Mouse (Mus musculus): ENCODE results near the gene Hnmt.
"Not testable (repeated sequence)": the region's sequence is repeated elsewhere in the genome, so short reads cannot be mapped to it uniquely, and the experiment has no call there.

Hnmt gene

DNA sequence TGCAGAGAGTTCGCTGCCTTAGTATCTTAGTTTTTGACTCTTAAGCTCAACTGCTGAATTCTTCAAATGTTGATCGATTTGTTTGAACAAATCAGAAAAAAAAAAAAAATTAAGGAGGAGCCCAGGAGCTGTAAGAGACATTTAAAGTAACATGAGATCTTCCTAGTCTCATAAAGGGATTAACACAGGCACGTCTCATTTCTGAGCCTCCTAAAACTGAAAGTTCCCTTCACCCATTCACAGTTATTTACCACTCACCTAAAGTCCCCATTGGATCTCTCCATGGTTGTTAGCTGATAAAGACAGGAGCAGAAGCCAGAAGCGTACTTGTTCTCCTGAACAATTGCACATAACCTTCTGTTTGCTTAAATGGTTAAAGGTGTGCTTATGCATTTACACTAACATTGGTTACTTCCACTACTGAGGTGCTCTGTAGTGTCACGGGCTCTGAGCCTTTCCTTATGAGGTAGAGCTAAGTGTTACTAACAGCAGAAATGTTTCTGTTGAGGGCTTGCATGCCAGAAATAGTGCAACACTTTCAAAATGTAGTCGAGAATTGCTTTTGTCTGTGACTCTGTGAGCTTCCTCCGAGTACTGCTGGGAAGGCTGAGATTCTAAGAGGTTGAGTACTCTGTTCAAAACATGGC is at the start of gene Hnmt:
Gene Hnmt, minus strand, starts transcription at position 51 of the 647 bp plus-strand sequence.
- DNase-seq (ENCODE audit: low spot score in 2 of 2), result no peak

DNA sequence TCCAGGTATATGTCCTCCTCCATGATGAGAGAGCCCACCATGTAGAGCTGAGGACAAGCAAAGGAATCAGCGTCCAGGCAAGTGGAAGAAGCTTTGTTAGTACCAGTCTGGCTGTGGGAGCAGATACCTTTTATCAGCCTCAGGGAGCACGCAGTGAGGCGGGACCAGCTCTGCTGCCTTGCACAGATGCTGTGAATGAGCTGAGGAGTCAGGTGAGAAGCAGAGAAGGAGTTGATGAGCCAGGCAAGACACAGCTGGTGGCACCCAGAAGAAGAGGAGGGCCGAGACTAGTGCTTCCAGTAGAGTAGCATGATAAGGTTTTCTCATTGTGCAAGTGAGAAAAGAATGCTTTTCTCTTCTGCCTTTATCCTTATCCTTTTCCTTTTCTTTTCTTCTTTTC is 47.3 kb upstream of the Hnmt start, which contains the start of gene Tbpl2:
Gene Tbpl2, minus strand, starts transcription at position 101 of the 400 bp plus-strand sequence.
- DNase-seq (ENCODE audit: low spot score in 2 of 2), result no peak

DNA sequence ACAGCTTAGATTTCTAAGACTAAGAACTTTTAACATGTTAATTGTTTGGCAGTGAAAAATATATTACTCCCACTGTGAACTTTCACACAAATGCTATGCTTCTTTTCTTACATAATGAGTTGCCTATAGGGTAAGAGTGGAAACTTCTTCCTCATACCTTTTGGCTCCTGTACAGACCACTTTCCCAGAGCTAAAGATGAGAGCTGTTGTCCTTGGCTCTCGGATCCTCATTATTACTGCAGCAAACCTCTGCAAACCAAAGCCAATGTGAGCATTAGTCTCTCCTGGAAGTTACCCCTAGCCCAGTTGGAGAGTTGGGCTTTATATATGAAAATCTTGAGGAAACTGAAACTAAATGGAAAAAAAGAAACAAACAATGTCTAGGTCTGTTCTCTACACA is 41.7 kb upstream of the Hnmt start:
- no peak for DNase-seq (ENCODE audit: low spot score in 2 of 2)

GRCm38 (mm10) chr2:24050459-24050858 is 1.3 kb upstream of the Hnmt start:
- DNase-seq (ENCODE audit: low spot score in 2 of 2), result no peak

DNA sequence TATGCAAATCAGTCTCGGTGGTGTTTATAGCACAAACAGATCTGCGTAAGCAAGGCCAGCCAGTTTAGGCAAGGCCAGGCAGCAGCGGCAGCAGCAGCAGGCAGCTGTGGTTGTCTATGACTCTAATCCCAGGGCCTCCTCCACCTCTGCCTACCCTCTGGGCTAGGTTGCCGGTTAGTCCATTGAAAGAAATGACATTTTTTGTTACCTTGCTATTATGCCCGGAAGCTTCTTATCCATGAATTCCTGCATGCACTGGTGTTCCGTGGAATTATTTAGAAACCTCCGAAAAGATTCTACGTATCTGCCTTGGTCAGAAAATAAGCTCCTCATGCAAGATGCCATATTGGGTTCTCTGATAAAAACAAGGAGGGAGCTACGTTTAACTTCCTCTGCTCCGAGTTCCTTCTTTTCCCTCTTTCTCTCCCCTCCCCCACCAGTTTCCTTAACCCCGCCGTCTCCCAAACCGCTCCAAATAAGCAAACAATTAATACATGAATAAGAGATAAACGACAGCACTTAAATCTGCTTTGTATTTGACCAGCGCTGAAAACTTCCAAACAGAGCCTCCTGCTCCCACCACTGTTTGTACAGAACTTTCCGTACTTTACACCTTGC is 605 bp downstream of the Hnmt start:
- no peak for DNase-seq (ENCODE audit: low spot score in 2 of 2)

- no peak for DNase-seq (ENCODE audit: low spot score in 2 of 2)
These were observed 1.4 kb downstream of the Hnmt start for GRCm38 (mm10) chr2:24047551-24048479.

GRCm38 (mm10) chr2:24042901-24043300 is 6.3 kb downstream of the Hnmt start:
- DNase-seq (ENCODE audit: low spot score in 2 of 2), result no peak

DNA sequence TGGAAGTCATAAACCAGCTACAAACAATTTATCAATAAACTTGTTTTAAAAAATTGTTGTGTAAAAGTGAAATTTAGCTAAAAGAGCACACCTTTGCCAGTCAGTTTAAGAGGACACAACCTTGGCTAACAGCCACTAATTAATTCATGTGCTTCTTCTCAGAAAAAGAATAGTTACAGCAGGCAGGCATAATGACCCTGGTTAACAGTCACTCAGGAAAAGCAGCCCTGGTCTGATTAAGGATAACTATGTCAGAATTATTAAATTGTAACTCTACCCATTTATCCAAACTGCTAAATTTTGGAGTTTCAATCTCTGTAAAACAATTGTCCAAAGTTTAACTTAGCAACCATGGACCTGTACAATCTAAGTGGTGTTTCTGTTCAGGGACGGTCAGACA is 8.7 kb downstream of the Hnmt start:
- no peak for DNase-seq (ENCODE audit: low spot score in 2 of 2)

DNA sequence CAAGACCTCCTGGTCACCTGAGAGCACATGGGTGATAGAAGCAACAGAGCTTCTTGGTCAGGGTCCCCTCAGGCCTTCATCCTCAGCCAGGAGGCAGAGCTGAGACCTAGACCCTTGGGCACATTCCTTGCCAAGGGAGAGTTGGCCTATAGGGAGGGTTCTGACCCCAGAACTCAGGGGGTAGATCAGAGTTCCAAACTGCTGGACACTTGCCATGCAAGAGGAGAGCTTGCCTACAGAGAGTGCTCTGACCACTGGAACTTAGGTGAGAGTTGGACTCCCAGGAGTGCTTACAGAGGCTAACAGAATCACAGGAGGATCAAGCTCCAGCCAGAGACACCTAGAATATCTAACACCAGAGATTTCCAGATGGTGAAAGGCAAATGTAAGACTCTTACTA is 29.8 kb downstream of the Hnmt start:
- DNase-seq (ENCODE audit: low spot score in 2 of 2), result not testable (repeated sequence)

DNA sequence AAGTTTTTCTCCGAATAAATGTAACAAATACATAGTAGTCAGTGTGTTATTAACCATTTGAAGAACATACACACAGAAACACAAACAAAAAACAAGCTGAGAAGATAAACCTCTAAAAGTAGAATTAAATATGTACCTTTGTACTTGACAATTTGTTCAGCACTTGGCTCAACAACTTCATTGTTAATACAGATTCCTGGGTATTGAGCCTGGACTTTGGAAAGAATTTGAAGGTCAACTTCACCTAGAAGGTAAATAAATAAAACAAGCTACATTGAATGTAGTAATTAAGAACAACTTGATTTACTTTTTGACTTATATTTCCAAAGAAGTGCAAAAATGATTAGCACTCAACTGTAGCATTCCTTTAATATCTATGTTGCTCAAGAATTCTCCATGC is 30.2 kb downstream of the Hnmt start:
- no peak for DNase-seq (ENCODE audit: low spot score in 2 of 2)

- DNase-seq (ENCODE audit: low spot score in 2 of 2), result no peak
These were observed 34.2 kb downstream of the Hnmt start for GRCm38 (mm10) chr2:24014957-24015356.

DNA sequence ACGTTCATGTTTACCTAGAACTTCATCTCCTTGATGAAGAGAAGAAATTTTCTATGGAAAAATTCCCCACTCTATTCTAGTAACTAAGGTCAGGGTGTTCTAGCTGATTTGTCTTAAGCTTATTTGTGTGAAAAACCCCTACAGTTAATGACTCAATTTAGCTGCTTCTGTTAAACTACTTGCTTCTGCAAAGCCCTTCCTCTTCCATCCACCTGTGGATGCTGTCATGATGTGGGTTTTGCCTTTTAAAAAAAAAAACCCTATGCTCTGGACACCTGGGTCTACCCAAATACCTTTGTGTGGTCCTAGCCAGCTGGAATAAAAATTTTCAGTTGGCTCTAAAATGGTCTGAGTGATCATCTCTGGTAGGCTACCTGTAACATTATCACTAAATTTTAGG is 49.9 kb downstream of the Hnmt start:
- DNase-seq (ENCODE audit: low spot score in 2 of 2), result no peak

GRCm38 (mm10) chr2:23998836-23999235 is 50.4 kb downstream of the Hnmt start:
- no peak for DNase-seq (ENCODE audit: low spot score in 2 of 2)

DNA sequence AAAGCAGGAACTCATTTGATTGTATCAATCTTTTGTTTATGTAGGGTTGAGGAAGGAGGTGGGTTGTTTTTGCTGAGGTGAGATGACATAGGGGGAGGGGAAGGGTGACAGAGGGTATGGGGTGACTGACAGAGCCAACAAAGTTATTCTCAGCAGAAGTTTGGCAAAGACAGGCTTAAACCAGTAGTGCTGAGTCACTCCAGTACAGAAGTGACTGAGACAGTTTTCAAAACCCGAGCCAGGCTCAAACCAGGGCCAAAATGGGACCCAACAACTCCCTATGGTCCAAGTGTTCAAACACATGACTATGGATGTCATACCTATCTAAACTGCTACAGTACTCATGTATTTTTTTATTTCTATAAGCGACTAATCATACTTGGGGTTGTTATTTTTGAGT is 52.4 kb downstream of the Hnmt start:
- DNase-seq (ENCODE audit: low spot score in 2 of 2), result no peak

DNA sequence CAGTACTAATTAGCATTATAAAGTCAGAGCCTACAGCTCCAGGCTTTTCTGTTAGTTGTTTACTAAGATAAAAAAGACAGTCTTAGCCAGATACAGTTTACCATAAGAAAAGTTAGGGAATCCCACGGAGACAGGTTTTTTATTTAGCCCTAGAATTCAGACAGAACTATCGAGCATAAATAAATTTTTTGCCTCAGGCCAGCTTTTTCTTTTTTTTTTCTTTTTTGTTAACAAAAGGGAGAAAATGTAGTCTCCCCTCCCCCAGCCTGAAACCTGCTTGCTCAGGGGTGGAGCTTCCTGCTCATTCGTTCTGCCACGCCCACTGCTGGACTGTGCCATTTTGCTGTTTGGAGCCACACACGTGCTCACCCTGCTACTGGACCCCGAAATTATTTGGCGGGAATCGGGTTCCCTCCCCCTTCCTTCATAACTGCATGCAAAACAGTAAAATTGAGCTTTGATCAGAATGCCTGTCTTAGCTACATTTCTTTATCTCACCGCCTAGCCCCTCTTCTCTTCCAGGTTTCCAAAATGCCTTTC is 59.1 kb downstream of the Hnmt start:
- DNase-seq (ENCODE audit: low spot score in 2 of 2), result not testable (repeated sequence)

DNA sequence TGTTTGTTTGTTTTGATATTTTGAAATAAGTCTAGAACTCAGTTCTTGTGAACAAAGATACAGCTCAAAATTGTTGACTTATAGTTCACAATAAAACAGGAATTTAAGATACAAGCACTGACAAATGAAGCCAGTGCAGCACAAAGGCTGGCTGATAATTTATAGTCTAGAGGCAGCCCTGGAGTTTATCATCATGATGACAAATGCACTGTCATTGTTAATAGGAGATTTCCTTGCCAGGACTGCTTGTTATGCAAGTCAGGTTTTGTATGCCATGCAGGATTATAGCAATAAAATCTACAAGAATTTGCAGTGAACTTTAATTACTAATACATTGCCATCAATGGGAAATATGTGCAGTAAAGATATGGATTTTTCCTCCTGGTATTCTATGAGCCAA is 61.9 kb downstream of the Hnmt start:
- no peak for DNase-seq (ENCODE audit: low spot score in 2 of 2)

GRCm38 (mm10) chr2:23983343-23983742 is 65.9 kb downstream of the Hnmt start:
- no peak for DNase-seq (ENCODE audit: low spot score in 2 of 2)

GRCm38 (mm10) chr2:23982860-23983259 is 66.3 kb downstream of the Hnmt start:
- DNase-seq (ENCODE audit: low spot score in 2 of 2), result no peak

- DNase-seq (ENCODE audit: low spot score in 2 of 2), result not testable (repeated sequence)
These were observed 88.4 kb downstream of the Hnmt start for GRCm38 (mm10) chr2:23960659-23961274.

Data from spleen, postnatal 36 days (tissue).